Mouse (Mus musculus): Measurements from ENCODE around the gene Rph3al. TPM values are rescaled to one million over a fixed set of nuclear protein-coding genes. Genes with fewer than 3 reads are reported as not detected.

Rph3al gene
- total RNA-seq, 4 experiments from 2014 or later = 6.8 to 13.9 (median 7.5) TPM

- no peak for DNase-seq (ENCODE audit: low spot score)
Measured at GRCm38 (mm10) chr11:75813085-75813484, 125.1 kb downstream of the Rph3al start.

- DNase-seq (ENCODE audit: low spot score) = peak; percentile 90
Measured at GRCm38 (mm10) chr11:75811900-75812299, 126.3 kb downstream of the Rph3al start.

GRCm38 (mm10) chr11:75810526-75810925 is 127.7 kb downstream of the Rph3al start:
- DNase-seq (ENCODE audit: low spot score) = no peak

- no peak for DNase-seq (ENCODE audit: low spot score)
Measured at GRCm38 (mm10) chr11:75807486-75807885, 130.7 kb downstream of the Rph3al start.

- no peak for DNase-seq (ENCODE audit: low spot score)
Measured at GRCm38 (mm10) chr11:75801771-75802550, 136.3 kb downstream of the Rph3al start.

GRCm38 (mm10) chr11:75801369-75801768 is 136.9 kb downstream of the Rph3al start:
- no peak for DNase-seq (ENCODE audit: low spot score)

GRCm38 (mm10) chr11:75796536-75797246 is 141.5 kb downstream of the Rph3al start:
- no peak for DNase-seq (ENCODE audit: low spot score)

- DNase-seq (ENCODE audit: low spot score) = no peak
Measured at GRCm38 (mm10) chr11:75796029-75796445, 142.2 kb downstream of the Rph3al start, which contains the start of gene Doc2b. Gene Doc2b, minus strand, starts transcription at chr11:75796049.

GRCm38 (mm10) chr11:75795321-75795636 is 142.9 kb downstream of the Rph3al start:
- no peak for DNase-seq (ENCODE audit: low spot score)

GRCm38 (mm10) chr11:75794602-75795320 is 143.5 kb downstream of the Rph3al start:
- DNase-seq (ENCODE audit: low spot score) = no peak

- DNase-seq (ENCODE audit: low spot score) = no peak
Measured at GRCm38 (mm10) chr11:75793351-75793750, 144.9 kb downstream of the Rph3al start.

GRCm38 (mm10) chr11:75792535-75792934 is 145.7 kb downstream of the Rph3al start:
- DNase-seq (ENCODE audit: low spot score) = no peak

GRCm38 (mm10) chr11:75785897-75786296 is 152.3 kb downstream of the Rph3al start:
- DNase-seq (ENCODE audit: low spot score) = no peak

GRCm38 (mm10) chr11:75783799-75784198 is 154.4 kb downstream of the Rph3al start:
- DNase-seq (ENCODE audit: low spot score) = no peak

GRCm38 (mm10) chr11:75781919-75782318 is 156.3 kb downstream of the Rph3al start:
- DNase-seq (ENCODE audit: low spot score) = peak; percentile 59

Other genes starting within 250 kb of the Rph3al start
- 100 to 1,000 TPM; 471 to 532 (median 523) TPM for gene Ywhae, start 205.6 kb downstream of the Rph3al start, total RNA-seq (2022)
- under 1 TPM; 0.23 to 1.00 (median 0.64) TPM for gene Doc2b, start 142.4 kb downstream of the Rph3al start, total RNA-seq (2022)
- gene 1700016K19Rik, start 61.5 kb upstream of the Rph3al start, total RNA-seq (2022) = not detected
- 10 to 100 TPM; 21.5 to 40.9 (median 26.7) TPM for gene Rflnb, start 89.4 kb upstream of the Rph3al start, total RNA-seq (2022)
- gene Vps53, start 241.2 kb upstream of the Rph3al start, total RNA-seq (2022) = 10 to 100 TPM; 27.2 to 29.9 (median 29.5) TPM
- 1 to 10 TPM; 2.0 to 3.0 (median 2.5) TPM for gene Fam57a, start 241.2 kb upstream of the Rph3al start, total RNA-seq (2022)